Mouse (Mus musculus) brain, embryonic 14.5 days (tissue): ENCODE data around the gene Fam171a2.

Experiments
- CTCF ChIP-seq: fragments of 200-500 bp; IDR thresholded peaks from 2 replicates; pipeline ENCODE4 v1.5.1; 2012; ENCODE audit warnings: inconsistent platforms, mild to moderate bottlenecking, moderate library complexity, borderline replicate concordance; ENCODE audit not compliant: insufficient read depth, insufficient read length; ENCODE audit errors: extremely low read depth
- POLR2A ChIP-seq: fragments of 200-500 bp; IDR thresholded peaks from 2 replicates; pipeline ENCODE4 v1.6.1; 2012; ENCODE audit warnings: mild to moderate bottlenecking, inconsistent platforms, borderline replicate concordance; ENCODE audit not compliant: poor library complexity, insufficient read depth, insufficient read length, severe bottlenecking; ENCODE audit errors: extremely low read depth

GRCm38 (mm10) chr11:102393238-102393634 lies 54.2 kb downstream of the Fam171a2 start, which contains the start of gene Rundc3a:
- no peak for TF ChIP-seq CTCF
- TF ChIP-seq POLR2A, result peak; percentile 14; the same call in 1 of the 2 replicates
